Comparison of ENCODE assay signal across 8 mouse cellular contexts in the genomic region with DNA sequence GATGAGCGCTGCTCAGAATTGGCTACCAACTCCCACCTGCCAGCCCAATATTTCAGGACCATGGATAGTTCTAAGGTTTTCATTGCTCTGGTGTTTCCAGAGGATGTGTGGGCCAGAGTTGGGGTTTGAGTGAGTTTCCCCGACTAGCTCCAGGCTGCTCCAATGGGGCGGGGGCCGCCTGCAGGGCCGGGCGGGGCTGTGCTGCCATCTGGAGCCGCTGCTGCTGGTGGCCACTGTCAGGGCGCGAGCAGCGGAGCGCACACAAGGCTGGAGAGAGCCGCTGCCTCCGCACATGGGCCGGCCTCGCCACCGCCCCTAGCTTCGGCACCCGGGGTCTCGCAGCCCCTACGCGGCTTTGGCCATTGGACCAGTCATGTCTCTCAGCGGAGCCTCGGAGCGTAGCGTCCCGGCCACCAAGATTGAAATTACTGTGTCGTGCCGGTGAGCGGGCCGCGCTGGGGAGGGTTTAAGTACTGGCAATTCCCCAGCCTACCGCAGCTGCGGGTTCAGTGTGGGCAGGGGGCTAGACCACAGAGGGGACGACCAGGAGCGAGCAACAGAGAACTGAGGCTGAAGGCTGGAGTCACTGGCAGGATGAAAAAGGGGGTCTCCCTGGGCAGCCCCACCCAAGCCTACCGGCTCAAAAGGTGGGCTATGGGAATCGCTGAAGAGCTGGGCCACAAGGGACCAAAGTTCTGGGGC. TPM values are rescaled to one million over a fixed set of nuclear protein-coding genes. Genes with fewer than 3 reads are reported as not detected.
DNase-seq lines count a peak whose midpoint lies in the region; ATAC-seq lines count a peak whose summit lies in the region.

A gene (plus strand): TSS at position 207 of the 702 bp plus-strand sequence.

- H3K9me3 ChIP-seq in forebrain, embryonic 12.5 days: no peaks in the 10 kb centered on the region
- H3K9me3 ChIP-seq in intestine, embryonic 16.5 days (ENCODE audit: control insufficient read depth, low read length): no peaks in the 10 kb centered on the region
- no peaks in the 10 kb centered on the region for H3K9me3 ChIP-seq in liver, embryonic 12.5 days (replicated peaks)

- H3K4me1 ChIP-seq in forebrain, embryonic 12.5 days: peaks cover 14% of the 10 kb centered on the region
- H3K4me1 ChIP-seq in intestine, embryonic 16.5 days (ENCODE audit: control insufficient read depth, insufficient read depth, low read length): no peaks in the 10 kb centered on the region; the same call in 1 of the 2 replicates
- H3K4me1 ChIP-seq in liver, embryonic 12.5 days: no peaks in the 10 kb centered on the region

- H3K27me3 ChIP-seq in forebrain, embryonic 12.5 days: peaks cover 53% of the 10 kb centered on the region
- peaks cover 26% of the 10 kb centered on the region for H3K27me3 ChIP-seq in intestine, embryonic 16.5 days (replicated peaks; ENCODE audit: control insufficient read depth, insufficient read depth, low read length)
- peaks cover 56% of the 10 kb centered on the region for H3K27me3 ChIP-seq in liver, embryonic 12.5 days (replicated peaks)

- peak; percentile 32 for DNase-seq in kidney, adult 9 months
- no peak for DNase-seq in kidney, postnatal 25 days
- peak; percentile 38 for DNase-seq in c-Kit-positive CD71-positive TER-119-negative erythroid progenitor cells, embryonic 14.5 days (ENCODE audit: low read depth)
- DNase-seq in right cerebral cortex, postnatal 25 days: peak; percentile 50

- H3K27ac ChIP-seq in forebrain, embryonic 12.5 days: no peak within 1 kb of the TSS
- H3K27ac ChIP-seq in intestine, embryonic 16.5 days (ENCODE audit: low read length): no peak within 1 kb of the TSS
- H3K27ac ChIP-seq in liver, embryonic 12.5 days: no peak within 1 kb of the TSS

- H3K4me2 ChIP-seq in forebrain, embryonic 12.5 days: peak within 1 kb of the TSS; percentile 48
- peak within 1 kb of the TSS; percentile 13; the same call in 1 of the 2 replicates for H3K4me2 ChIP-seq in intestine, embryonic 16.5 days (ENCODE audit: low read depth, low read length)
- H3K4me2 ChIP-seq in liver, embryonic 12.5 days: 0 out of 2 replicates have a peak within 1 kb of the TSS, but pooled peaks have one; percentile 9

- peak within 1 kb of the TSS; percentile 30 for H3K4me3 ChIP-seq in forebrain, embryonic 12.5 days (replicated peaks)
- H3K4me3 ChIP-seq in intestine, embryonic 16.5 days (ENCODE audit: low read length): 0 out of 2 replicates have a peak within 1 kb of the TSS, but pooled peaks have one; percentile 0
- no peak within 1 kb of the TSS for H3K4me3 ChIP-seq in liver, embryonic 12.5 days

- H3K36me3 ChIP-seq in forebrain, embryonic 12.5 days (replicated peaks): peaks cover 26% of the 10 kb centered on the region
- H3K36me3 ChIP-seq in intestine, embryonic 16.5 days (ENCODE audit: control insufficient read depth, insufficient read depth, low read length): no peaks in the 10 kb centered on the region
- H3K36me3 ChIP-seq in liver, embryonic 12.5 days: peaks cover 8% of the 10 kb centered on the region

- 1% methylated on average over 37 of the region's 37 CpGs for WGBS in forebrain, embryonic 12.5 days
- 3% methylated on average over 37 of the region's 37 CpGs for WGBS in intestine, embryonic 16.5 days
- WGBS in liver, embryonic 12.5 days (ENCODE audit: insufficient replicate concordance): 4% methylated on average over 37 of the region's 37 CpGs

- peak; percentile 78 for ATAC-seq in forebrain, embryonic 12.5 days (ENCODE audit: low FRiP score)
- peak; percentile 50; the same call in 1 of the 2 replicates for ATAC-seq in intestine, embryonic 16.5 days
- ATAC-seq in liver, embryonic 12.5 days: peak; percentile 45; the same call in 1 of the 2 replicates
- ATAC-seq in erythroblast, adult 5-6 weeks (replicated peaks; ENCODE audit: low FRiP score, poor library complexity, severe bottlenecking): no peak

- H3K9ac ChIP-seq in forebrain, embryonic 12.5 days: peak within 1 kb of the TSS; percentile 38
- H3K9ac ChIP-seq in intestine, embryonic 16.5 days (ENCODE audit: low read depth, low read length): no peak within 1 kb of the TSS
- H3K9ac ChIP-seq in liver, embryonic 12.5 days: no peak within 1 kb of the TSS

RNA-seq across cellular contexts. Expression of the gene that starts here (rescaled TPM):
- 0.22 and 0.34 TPM in 2 replicates for polyA plus RNA-seq in forebrain, embryonic 12.5 days (2016; fragmentation: Nextera tagmentation; extraction: Ambion mirVana)
- polyA plus RNA-seq in intestine, embryonic 16.5 days (2015; fragmentation: Nextera tagmentation; extraction: Ambion mirVana): 0.02 TPM in 1 of 2 replicates, not detected in the other
- 0.02 TPM in 1 of 2 replicates, not detected in the other for polyA plus RNA-seq in liver, embryonic 12.5 days (2016; fragmentation: Nextera tagmentation; extraction: Ambion mirVana)
- 0.42 TPM in 1 of 2 replicates, not detected in the other for total RNA-seq in erythroblast, adult 5-6 weeks (2015; ENCODE audit: low replicate concordance)
- 0.51 and 2.1 TPM in 2 replicates for total RNA-seq in erythroblast, adult 5-6 weeks (2017; ENCODE audit: low replicate concordance)

Comparison
In these comparisons a context has a peak if more than half of its experiments do, and no peak if none do; other contexts are left out.
1. DNase-seq: peak in kidney, adult 9 months (single experiment), c-Kit-positive CD71-positive TER-119-negative erythroid progenitor cells, embryonic 14.5 days (single experiment) and right cerebral cortex, postnatal 25 days (single experiment); none in kidney, postnatal 25 days (0 of 2).
2. Peak in ATAC-seq, H3K4me3 ChIP-seq, H3K9ac ChIP-seq and H3K4me2 ChIP-seq in forebrain, embryonic 12.5 days; RNA of the gene not detected or under 1 TPM.
3. Peak in ATAC-seq, H3K4me3 ChIP-seq and H3K4me2 ChIP-seq in intestine, embryonic 16.5 days; RNA of the gene not detected or under 1 TPM.
4. Peak in ATAC-seq and H3K4me2 ChIP-seq in liver, embryonic 12.5 days; RNA of the gene not detected or under 1 TPM.
5. Peak in every context shown above with its lines, with median percentiles within 50 percentile points of each other: H3K4me2 ChIP-seq.